Mouse (Mus musculus) adrenal gland, adult (tissue): ENCODE results near the gene Echs1.

Experiments used
- DNase-seq, 2 experiments: peaks; one replicate each; pipeline ENCODE4 v3.0.0; 2022 to 2023; ENCODE audit warnings: low spot score in 1 of 2; ENCODE audit not compliant: inconsistent age in 2 of 2

Gene Echs1

GRCm38 (mm10) chr7:140063092-140063491 is 53.2 kb downstream of the Echs1 start:
- peak; percentile 55 to 86 for DNase-seq

- DNase-seq, result peak in 1 of 2 experiments; percentile 58
These were observed 54.0 kb downstream of the Echs1 start for GRCm38 (mm10) chr7:140062307-140062706.

GRCm38 (mm10) chr7:140061832-140062130 is 54.5 kb downstream of the Echs1 start:
- no peak for DNase-seq

- DNase-seq, result peak; percentile 29 to 63
These were observed 55.1 kb downstream of the Echs1 start for GRCm38 (mm10) chr7:140060936-140061831.

- DNase-seq, result no peak
These were observed 56.7 kb downstream of the Echs1 start for GRCm38 (mm10) chr7:140059601-140060000.

GRCm38 (mm10) chr7:140058528-140058927 is 57.7 kb downstream of the Echs1 start:
- DNase-seq, result no peak

GRCm38 (mm10) chr7:140057413-140058407 is 58.6 kb downstream of the Echs1 start:
- DNase-seq, result peak in 1 of 2 experiments; percentile 59
